Mouse (Mus musculus): ENCODE measurements around the gene Dyrk2. TPM values are rescaled to one million over a fixed set of nuclear protein-coding genes. Genes with fewer than 3 reads are reported as not detected.

The Dyrk2 gene
- polyA plus RNA-seq, 1 experiment = 37.5 TPM

DNA sequence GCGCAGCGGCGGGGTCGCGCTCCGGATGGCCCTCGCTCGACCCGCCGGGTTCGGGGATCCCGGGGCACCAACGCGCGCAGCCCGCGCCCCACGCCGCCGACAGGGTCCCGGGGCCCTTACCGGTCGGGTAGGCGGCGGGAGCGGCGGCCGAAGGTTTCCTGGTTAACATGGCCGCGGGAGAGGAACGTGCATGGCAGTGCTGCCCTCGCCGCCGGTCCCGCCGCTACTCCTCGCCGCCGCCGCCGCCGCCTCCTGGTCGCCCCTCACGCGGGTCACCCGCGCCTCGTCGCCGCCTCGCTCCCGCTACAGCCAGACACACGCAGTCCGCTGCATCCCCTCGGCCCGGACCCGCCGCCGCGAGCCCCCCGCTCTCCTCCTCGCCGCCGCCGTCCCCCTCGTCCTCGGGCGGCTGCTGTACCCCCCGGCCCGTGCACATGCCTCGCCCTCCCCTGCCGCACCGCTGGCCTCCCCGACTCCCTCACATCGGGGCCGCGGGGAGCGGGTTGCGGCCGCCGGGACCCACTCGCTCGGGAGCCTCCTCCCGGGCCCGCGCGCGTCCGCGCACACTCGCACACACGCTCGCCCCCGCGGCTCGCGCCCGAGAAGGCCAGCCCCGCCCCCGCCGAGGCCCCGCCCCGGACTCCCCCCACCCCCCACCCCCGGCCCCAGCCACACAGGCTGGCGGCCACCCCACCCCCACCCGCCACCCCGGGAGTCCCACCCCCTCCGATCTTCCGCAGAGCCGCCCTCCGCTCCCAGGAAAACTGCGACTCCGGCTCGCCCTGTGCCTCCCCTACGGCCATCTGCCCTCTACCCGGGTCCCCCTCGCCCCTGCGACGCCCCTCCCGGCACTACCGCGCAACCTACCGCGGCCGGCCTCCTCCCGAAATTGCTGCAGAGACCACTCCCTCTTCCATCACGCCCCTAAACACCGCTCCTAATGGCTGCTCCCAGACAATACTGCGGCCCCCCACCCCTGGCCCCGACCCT lies 1.1 kb downstream of the Dyrk2 start:
- TF ChIP-seq CTCF (IDR thresholded peaks at IDR 0.05; ENCODE audit: low read depth, low read length) = no peak
- no peak for TF ChIP-seq POLR2A (IDR thresholded peaks at IDR 0.05; ENCODE audit: borderline replicate concordance, low read depth, low read length)
- peak overlapping the region; percentile 92 for H3K4me3 ChIP-seq (ENCODE audit: insufficient read depth, low read length)
- H3K27ac ChIP-seq (ENCODE audit: insufficient read depth, low read depth, low read length) = peak overlapping the region; percentile 63
- H3K4me1 ChIP-seq (ENCODE audit: control insufficient read depth, insufficient read depth, low read length) = peaks cover 28% of the 10 kb centered on the region

DNA sequence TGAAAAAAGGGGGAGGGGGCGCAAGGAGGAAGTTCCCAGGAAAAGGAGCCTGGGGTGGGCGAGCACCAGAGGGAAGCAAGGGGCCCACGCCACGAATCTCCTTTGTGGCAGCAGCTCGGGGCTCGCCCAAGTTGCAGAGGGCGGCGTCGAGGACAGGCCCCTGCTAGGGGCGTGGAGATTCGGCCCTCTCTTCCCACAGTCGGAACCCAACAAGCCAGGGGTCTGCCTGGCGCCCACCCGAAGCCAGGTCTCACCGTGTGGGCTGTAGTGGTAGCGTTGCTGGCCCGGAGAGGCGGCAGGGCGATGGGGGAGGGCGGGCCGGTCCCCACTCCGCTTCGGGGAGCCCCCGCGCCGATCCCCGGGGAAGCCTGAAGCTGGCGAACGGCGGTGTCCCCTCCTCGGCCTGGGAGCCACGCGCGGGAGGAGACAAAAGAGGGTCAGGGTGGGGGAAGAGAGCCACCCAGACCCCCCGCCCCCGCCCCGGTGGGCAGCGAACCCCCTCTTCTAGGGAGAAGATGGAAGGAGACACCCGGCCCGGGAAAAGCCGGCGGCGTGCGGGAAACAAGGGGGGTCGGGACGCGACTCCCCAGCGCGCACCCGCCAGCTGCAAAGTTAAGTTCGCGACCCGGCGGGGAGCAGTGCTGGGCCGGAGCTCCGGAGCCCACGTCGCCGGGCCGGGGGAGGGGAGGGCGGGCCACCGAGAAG lies 2.0 kb downstream of the Dyrk2 start:
- peak overlapping the region; percentile 92 for H3K4me3 ChIP-seq (ENCODE audit: insufficient read depth, low read length)
- H3K27ac ChIP-seq (ENCODE audit: insufficient read depth, low read depth, low read length) = peak overlapping the region; percentile 63
- peaks cover 28% of the 10 kb centered on the region for H3K4me1 ChIP-seq (ENCODE audit: control insufficient read depth, insufficient read depth, low read length)
- TF ChIP-seq CTCF (IDR thresholded peaks at IDR 0.05; ENCODE audit: low read depth, low read length) (no peak), POLR2A (IDR thresholded peaks at IDR 0.05; ENCODE audit: borderline replicate concordance, low read depth, low read length) (no peak)

DNA sequence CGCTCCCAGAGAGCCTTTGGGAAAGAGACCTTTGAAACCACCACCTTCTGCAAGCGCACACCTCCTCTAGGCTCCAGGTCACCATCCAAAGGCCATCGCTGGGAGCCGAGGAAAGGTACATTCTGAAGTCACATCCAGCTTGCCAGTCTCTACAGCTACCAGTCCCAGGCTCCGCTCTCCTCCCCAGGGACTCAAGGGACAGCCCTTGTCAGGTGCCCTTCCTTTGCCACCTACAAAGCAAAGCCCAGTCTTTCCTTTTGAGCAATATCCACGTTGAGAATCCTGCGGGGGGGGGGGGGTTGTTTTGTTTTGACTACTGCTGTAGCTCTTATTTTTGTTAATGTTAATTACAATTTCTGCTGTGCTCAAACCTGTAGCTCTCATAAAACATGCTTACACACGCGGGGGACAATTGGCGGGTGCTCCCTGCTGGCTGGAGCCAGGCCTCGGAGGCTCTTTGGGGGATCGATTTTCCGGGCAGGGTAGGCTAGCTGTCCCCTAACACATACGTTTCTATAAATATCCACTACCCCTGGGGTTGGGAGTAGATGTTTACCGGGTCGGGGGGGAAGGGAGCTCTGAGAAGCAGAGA lies 2.6 kb downstream of the Dyrk2 start:
- Histone ChIP-seq H3K4me1 (ENCODE audit: control insufficient read depth, insufficient read depth, low read length) (peaks cover 28% of the 10 kb centered on the region), H3K4me3 (ENCODE audit: insufficient read depth, low read length) (peak overlapping the region; percentile 92), H3K27ac (ENCODE audit: insufficient read depth, low read depth, low read length) (0 out of 2 replicates have a peak overlapping the region, but pooled peaks have one; percentile 2)
- TF ChIP-seq POLR2A (IDR thresholded peaks at IDR 0.05; ENCODE audit: borderline replicate concordance, low read depth, low read length) = no peak
- TF ChIP-seq CTCF (IDR thresholded peaks at IDR 0.05; ENCODE audit: low read depth, low read length) = no peak

DNA sequence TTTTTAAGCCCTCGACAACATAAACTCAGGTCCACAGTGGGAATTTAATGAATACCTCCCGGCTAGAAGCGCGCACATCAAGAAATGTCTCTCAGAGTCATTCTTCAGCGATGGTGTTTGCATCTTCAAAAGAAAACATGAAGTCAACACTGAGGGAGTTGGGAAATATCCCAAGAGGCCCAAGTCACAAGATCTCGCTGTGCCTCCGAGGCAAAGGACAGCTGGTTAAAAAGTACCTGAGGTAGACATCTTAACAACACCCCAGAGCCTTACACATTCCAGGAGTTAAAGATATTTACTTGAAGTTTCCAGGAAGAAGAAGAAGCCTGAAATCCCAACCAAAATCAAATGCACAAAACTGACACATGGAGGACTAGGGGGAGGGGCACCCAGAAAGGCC lies 5.0 kb downstream of the Dyrk2 start:
- no peak overlapping the region for H3K4me3 ChIP-seq (ENCODE audit: insufficient read depth, low read length)
- TF ChIP-seq POLR2A (IDR thresholded peaks at IDR 0.05; ENCODE audit: borderline replicate concordance, low read depth, low read length) (no peak), CTCF (IDR thresholded peaks at IDR 0.05; ENCODE audit: low read depth, low read length) (no peak)
- peaks cover 21% of the 10 kb centered on the region for H3K4me1 ChIP-seq (ENCODE audit: control insufficient read depth, insufficient read depth, low read length)
- H3K27ac ChIP-seq (ENCODE audit: insufficient read depth, low read depth, low read length) = no peak overlapping the region

DNA sequence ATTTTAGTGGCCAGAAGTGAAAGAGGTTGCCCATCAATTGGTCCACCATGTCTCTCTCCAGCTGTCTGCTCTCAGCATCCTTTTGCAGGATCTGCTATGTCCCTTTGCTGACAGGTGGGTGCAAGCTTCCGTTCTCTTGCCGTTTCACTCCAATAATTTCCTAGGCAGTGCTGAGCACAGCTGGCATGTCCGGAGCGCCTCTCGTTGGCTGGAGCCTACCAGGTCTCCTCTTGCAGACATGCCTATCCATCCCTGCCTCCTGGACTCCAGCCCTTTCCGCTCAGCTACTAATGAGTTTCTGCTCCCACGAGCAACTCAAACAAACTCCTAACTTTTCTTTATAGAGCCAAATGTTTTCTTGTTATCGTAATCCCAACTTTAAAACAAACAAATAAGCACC lies 6.4 kb downstream of the Dyrk2 start:
- Histone ChIP-seq H3K4me3 (ENCODE audit: insufficient read depth, low read length) (no peak overlapping the region), H3K4me1 (ENCODE audit: control insufficient read depth, insufficient read depth, low read length) (peaks cover 19% of the 10 kb centered on the region), H3K27ac (ENCODE audit: insufficient read depth, low read depth, low read length) (no peak overlapping the region)
- TF ChIP-seq CTCF (IDR thresholded peaks at IDR 0.05; ENCODE audit: low read depth, low read length) (no peak), POLR2A (IDR thresholded peaks at IDR 0.05; ENCODE audit: borderline replicate concordance, low read depth, low read length) (no peak)

DNA sequence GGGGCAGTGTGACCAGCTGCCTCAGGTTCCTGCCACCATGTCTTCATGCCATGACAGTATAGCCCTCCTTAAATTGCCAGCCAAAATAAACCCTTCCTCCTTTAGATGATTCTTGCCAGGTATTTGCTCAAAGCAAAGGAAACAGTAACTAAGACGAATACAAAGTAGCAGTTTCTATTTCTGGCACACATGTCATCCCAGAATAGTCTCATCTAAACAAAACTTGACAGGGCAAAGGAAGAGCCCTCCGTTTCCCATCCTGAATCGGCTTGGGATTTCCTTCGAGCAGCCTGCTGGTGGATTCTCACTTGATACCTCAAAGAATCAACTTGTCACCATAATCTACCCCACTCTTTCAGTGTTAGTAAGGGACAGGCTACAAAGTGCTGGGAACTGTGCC lies 7.8 kb downstream of the Dyrk2 start:
- TF ChIP-seq CTCF (IDR thresholded peaks at IDR 0.05; ENCODE audit: low read depth, low read length) = no peak
- no peak for TF ChIP-seq POLR2A (IDR thresholded peaks at IDR 0.05; ENCODE audit: borderline replicate concordance, low read depth, low read length)
- no peak overlapping the region for H3K27ac ChIP-seq (ENCODE audit: insufficient read depth, low read depth, low read length)
- H3K4me3 ChIP-seq (ENCODE audit: insufficient read depth, low read length) = no peak overlapping the region
- H3K4me1 ChIP-seq (ENCODE audit: control insufficient read depth, insufficient read depth, low read length) = peaks cover 17% of the 10 kb centered on the region

DNA sequence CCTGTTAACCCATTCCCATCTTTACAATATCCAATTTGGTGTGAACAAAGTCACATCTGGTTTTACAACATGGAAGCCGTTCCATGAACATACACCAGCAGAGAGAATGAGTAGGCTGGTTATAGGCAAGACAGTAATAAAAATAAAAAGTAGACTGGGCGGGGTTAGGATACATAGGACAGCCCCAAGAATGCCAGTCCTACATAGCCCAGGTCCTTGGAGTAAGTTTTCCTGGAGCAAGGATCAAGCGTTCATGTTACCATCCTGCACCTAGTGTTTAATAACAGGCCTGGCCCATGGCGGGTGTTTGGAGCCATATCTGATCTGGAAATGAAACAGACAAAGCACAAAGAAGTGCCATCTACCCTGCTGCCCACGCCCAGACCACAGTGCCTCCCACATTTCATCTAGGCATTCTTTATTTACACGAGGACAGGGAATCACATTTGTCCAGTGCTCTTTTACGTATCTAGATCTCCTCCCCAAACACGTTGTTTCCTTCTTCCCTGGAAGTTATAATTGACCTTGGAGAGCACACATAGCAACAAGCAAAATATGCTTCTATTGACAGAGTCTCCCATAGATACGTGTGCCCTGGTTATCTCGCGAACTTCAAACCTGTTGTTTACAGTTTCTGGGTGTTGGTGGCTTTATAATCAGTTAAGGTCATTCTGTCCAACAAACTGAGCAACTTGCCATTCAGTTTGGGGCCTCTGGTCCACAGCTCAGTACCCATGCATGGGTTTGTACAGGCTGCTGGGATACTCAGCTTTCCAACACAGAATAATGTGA lies 8.6 kb downstream of the Dyrk2 start:
- H3K4me1 ChIP-seq (ENCODE audit: control insufficient read depth, insufficient read depth, low read length) = peaks cover 11% of the 10 kb centered on the region
- no peak overlapping the region for H3K4me3 ChIP-seq (ENCODE audit: insufficient read depth, low read length)
- no peak overlapping the region for H3K27ac ChIP-seq (ENCODE audit: insufficient read depth, low read depth, low read length)
- TF ChIP-seq POLR2A (IDR thresholded peaks at IDR 0.05; ENCODE audit: borderline replicate concordance, low read depth, low read length) (no peak), CTCF (IDR thresholded peaks at IDR 0.05; ENCODE audit: low read depth, low read length) (no peak)

DNA sequence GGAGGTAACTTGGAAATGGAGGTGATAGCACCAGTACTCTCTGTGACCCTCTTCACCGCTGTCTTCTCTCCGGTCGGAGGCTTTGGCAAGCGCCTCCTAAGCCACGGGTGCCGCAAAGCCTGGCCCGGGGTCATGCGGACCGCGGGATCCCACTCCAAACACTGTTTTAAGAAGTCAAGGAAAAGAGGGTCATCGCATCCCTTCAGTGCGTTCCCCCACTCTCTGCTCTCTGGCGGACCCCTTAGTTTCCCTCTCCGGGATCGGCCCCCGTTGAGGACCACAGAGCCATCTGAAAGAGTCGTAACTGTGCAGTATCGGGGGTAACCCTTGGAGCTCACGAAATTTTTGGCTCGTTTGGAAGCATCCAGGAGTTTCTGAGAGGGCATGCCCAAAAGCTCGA lies 10.4 kb downstream of the Dyrk2 start:
- TF ChIP-seq CTCF (IDR thresholded peaks at IDR 0.05; ENCODE audit: low read depth, low read length) (no peak), POLR2A (IDR thresholded peaks at IDR 0.05; ENCODE audit: borderline replicate concordance, low read depth, low read length) (no peak)
- Histone ChIP-seq H3K4me1 (ENCODE audit: control insufficient read depth, insufficient read depth, low read length) (no peaks in the 10 kb centered on the region), H3K4me3 (ENCODE audit: insufficient read depth, low read length) (no peak overlapping the region), H3K27ac (ENCODE audit: insufficient read depth, low read depth, low read length) (no peak overlapping the region)

DNA sequence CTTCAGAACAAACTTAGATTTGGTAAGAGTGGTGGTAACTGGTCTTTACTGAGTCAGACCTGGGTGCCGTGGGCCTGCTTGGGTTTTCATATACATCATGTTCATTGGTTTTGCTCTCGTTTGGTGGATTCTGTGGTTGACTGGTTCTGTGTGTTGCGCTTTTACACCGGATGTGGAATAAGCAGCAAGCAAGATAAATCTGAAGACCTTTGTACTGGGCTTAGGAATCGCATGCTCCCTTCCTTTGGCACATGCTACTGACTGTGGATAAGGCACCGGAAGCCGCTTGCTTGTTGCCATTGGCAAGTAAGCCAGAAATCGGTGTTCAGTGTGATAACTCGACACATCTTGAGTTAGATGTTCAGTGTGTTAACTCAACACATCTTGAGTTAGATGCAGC lies 15.4 kb downstream of the Dyrk2 start:
- Histone ChIP-seq H3K27ac (ENCODE audit: insufficient read depth, low read depth, low read length) (no peak overlapping the region), H3K4me1 (ENCODE audit: control insufficient read depth, insufficient read depth, low read length) (no peaks in the 10 kb centered on the region), H3K4me3 (ENCODE audit: insufficient read depth, low read length) (no peak overlapping the region)
- TF ChIP-seq POLR2A (IDR thresholded peaks at IDR 0.05; ENCODE audit: borderline replicate concordance, low read depth, low read length) = no peak
- TF ChIP-seq CTCF (IDR thresholded peaks at IDR 0.05; ENCODE audit: low read depth, low read length) = no peak
